Mouse (Mus musculus) bone marrow macrophage, adult 2 months (primary cell): Measurements from ENCODE around the gene Kynu.

Source experiments
- CTCF ChIP-seq: IDR thresholded peaks from 2 replicates; pipeline ENCODE4 v1.5.1; 2012; ENCODE audit warnings: low read depth, mild to moderate bottlenecking, low read length, moderate library complexity
- POLR2A ChIP-seq: IDR thresholded peaks from 2 replicates; pipeline ENCODE4 v1.6.1; 2012; ENCODE audit warnings: mild to moderate bottlenecking, low read depth, low read length, borderline replicate concordance

- TF ChIP-seq CTCF (no peak), POLR2A (no peak)
These were observed 48.9 kb upstream of the Kynu start for GRCm38 (mm10) chr2:43506182-43506581.
